ENCODE assay signal across 8 mouse cellular contexts in genomic region chr2:153929871-153930413, GRCm38 (mm10). TPM values are rescaled to one million over a fixed set of nuclear protein-coding genes. Genes with fewer than 3 reads are reported as not detected.
A peak's percentile ranks its signal among the peaks of the same experiment; 100 is the strongest.
DNase-seq lines count a peak whose midpoint lies in the region; ATAC-seq and TF ChIP-seq lines count a peak whose summit lies in the region.

No protein-coding gene starts in this region.

- ATAC-seq in midbrain, embryonic 15.5 days (replicated peaks), result no peak
- ATAC-seq in heart, postnatal 0 days (ENCODE audit: insufficient read depth, low read depth), result peak; percentile 28; the same call in 1 of the 2 replicates
- no peak for ATAC-seq in liver, embryonic 13.5 days (ENCODE audit: low read depth)
- no peak for ATAC-seq in inflammation-experienced regulatory T-cells, adult 6 months

- no peak overlapping the region for H3K27ac ChIP-seq in midbrain, embryonic 10.5 days (replicated peaks)
- H3K27ac ChIP-seq in midbrain, embryonic 15.5 days, result no peak overlapping the region
- no peak overlapping the region for H3K27ac ChIP-seq in heart, postnatal 0 days (ENCODE audit: low read depth)
- H3K27ac ChIP-seq in liver, embryonic 13.5 days, result no peak overlapping the region

- no peaks in the 10 kb centered on the region for H3K27me3 ChIP-seq in midbrain, embryonic 10.5 days (ENCODE audit: low read depth, poor library complexity, severe bottlenecking)
- no peaks in the 10 kb centered on the region for H3K27me3 ChIP-seq in midbrain, embryonic 15.5 days (replicated peaks)
- H3K27me3 ChIP-seq in heart, postnatal 0 days (ENCODE audit: control insufficient read depth, insufficient read depth, low read length), result no peaks in the 10 kb centered on the region
- no peaks in the 10 kb centered on the region for H3K27me3 ChIP-seq in liver, embryonic 13.5 days

- no peak for TF ChIP-seq EP300 in heart, postnatal 0 days (IDR thresholded peaks at IDR 0.05; ENCODE audit: low read depth)

- no peak overlapping the region for H3K9ac ChIP-seq in midbrain, embryonic 15.5 days
- H3K9ac ChIP-seq in heart, postnatal 0 days (replicated peaks; ENCODE audit: low read depth, low read length), result no peak overlapping the region
- no peak overlapping the region for H3K9ac ChIP-seq in liver, embryonic 13.5 days

- H3K4me3 ChIP-seq in midbrain, embryonic 10.5 days, result no peak overlapping the region
- no peak overlapping the region for H3K4me3 ChIP-seq in midbrain, embryonic 15.5 days
- H3K4me3 ChIP-seq in heart, postnatal 0 days (ENCODE audit: low read depth, low read length), result no peak overlapping the region
- H3K4me3 ChIP-seq in liver, embryonic 13.5 days (replicated peaks), result no peak overlapping the region

- WGBS in midbrain, embryonic 10.5 days, result 49% methylated on average over 3 of the region's 3 CpGs
- WGBS in midbrain, embryonic 15.5 days, result 43% methylated on average over 3 of the region's 3 CpGs
- 44% methylated on average over 3 of the region's 3 CpGs for WGBS in heart, postnatal 0 days
- WGBS in liver, embryonic 13.5 days (ENCODE audit: insufficient replicate concordance), result 44% methylated on average over 3 of the region's 3 CpGs

- DNase-seq in midbrain, embryonic 10.5 days (ENCODE audit: low spot score), result peak; percentile 69
- peak; percentile 60 to 89 for DNase-seq in adrenal gland, adult (ENCODE audit: inconsistent age in 2 of 2, low spot score in 1 of 2)
- DNase-seq in cerebellum, postnatal 14 days, result peak; percentile 85 to 91
- DNase-seq in heart, postnatal 0 days (ENCODE audit: low spot score), result peak; percentile 42
- DNase-seq in liver, embryonic 13.5 days, result peak; percentile 9
- peak; percentile 32 for DNase-seq in retina, adult 2 months (ENCODE audit: low read depth, low spot score)

- peaks cover 18% of the 10 kb centered on the region for H3K4me1 ChIP-seq in midbrain, embryonic 10.5 days
- H3K4me1 ChIP-seq in midbrain, embryonic 15.5 days, result peaks cover 6% of the 10 kb centered on the region
- H3K4me1 ChIP-seq in heart, postnatal 0 days (ENCODE audit: control insufficient read depth, insufficient read depth), result no peaks in the 10 kb centered on the region
- H3K4me1 ChIP-seq in liver, embryonic 13.5 days (replicated peaks), result no peaks in the 10 kb centered on the region

- TF ChIP-seq CTCF in heart, postnatal 0 days (IDR thresholded peaks at IDR 0.05; ENCODE audit: low read depth), result peak; percentile 95

- no peak overlapping the region for H3K4me2 ChIP-seq in midbrain, embryonic 15.5 days
- no peak overlapping the region for H3K4me2 ChIP-seq in heart, postnatal 0 days (ENCODE audit: low read depth, low read length)
- H3K4me2 ChIP-seq in liver, embryonic 13.5 days, result no peak overlapping the region

- H3K36me3 ChIP-seq in midbrain, embryonic 10.5 days, result no peaks in the 10 kb centered on the region
- no peaks in the 10 kb centered on the region for H3K36me3 ChIP-seq in midbrain, embryonic 15.5 days (replicated peaks)
- H3K36me3 ChIP-seq in heart, postnatal 0 days (replicated peaks; ENCODE audit: control insufficient read depth, insufficient read depth, low read length), result no peaks in the 10 kb centered on the region
- H3K36me3 ChIP-seq in liver, embryonic 13.5 days, result no peaks in the 10 kb centered on the region

- H3K9me3 ChIP-seq in midbrain, embryonic 10.5 days (replicated peaks), result no peaks in the 10 kb centered on the region
- H3K9me3 ChIP-seq in midbrain, embryonic 15.5 days, result no peaks in the 10 kb centered on the region
- H3K9me3 ChIP-seq in heart, postnatal 0 days (replicated peaks; ENCODE audit: control insufficient read depth, low read length), result no peaks in the 10 kb centered on the region
- H3K9me3 ChIP-seq in liver, embryonic 13.5 days (replicated peaks), result no peaks in the 10 kb centered on the region

RNA-seq across cellular contexts. Expression of gene Bpifb4, which starts 8.1 kb away (rescaled TPM):
- 0.10 TPM in 1 of 2 replicates, not detected in the other for polyA plus RNA-seq in midbrain, embryonic 10.5 days (2016; fragmentation: Nextera tagmentation; extraction: Ambion mirVana)
- not detected in 2 replicates for polyA plus RNA-seq in midbrain, embryonic 15.5 days (2015; fragmentation: Nextera tagmentation; extraction: Ambion mirVana)
- total RNA-seq in heart, postnatal 0 days (2014; rRNA removed; ENCODE audit: low replicate concordance), result not detected in 2 replicates
- not detected in 2 replicates for polyA plus RNA-seq in heart, postnatal 0 days (2015; fragmentation: Nextera tagmentation; extraction: Ambion mirVana)
- polyA plus RNA-seq in liver, embryonic 13.5 days (2015; fragmentation: Nextera tagmentation; extraction: Ambion mirVana), result 0.07 TPM in 1 of 2 replicates, not detected in the other
- not detected for polyA plus RNA-seq in inflammation-experienced regulatory T-cells, adult 6 months (2017; shearing (Covaris generic))

RNA-seq across cellular contexts. Expression of gene Bpifb3, which starts 11.9 kb away (rescaled TPM):
- polyA plus RNA-seq in midbrain, embryonic 10.5 days (2016; fragmentation: Nextera tagmentation; extraction: Ambion mirVana), result not detected in 2 replicates
- polyA plus RNA-seq in midbrain, embryonic 15.5 days (2015; fragmentation: Nextera tagmentation; extraction: Ambion mirVana), result not detected in 2 replicates
- not detected in 2 replicates for total RNA-seq in heart, postnatal 0 days (2014; rRNA removed; ENCODE audit: low replicate concordance)
- polyA plus RNA-seq in heart, postnatal 0 days (2015; fragmentation: Nextera tagmentation; extraction: Ambion mirVana), result not detected in 2 replicates
- not detected in 2 replicates for polyA plus RNA-seq in liver, embryonic 13.5 days (2015; fragmentation: Nextera tagmentation; extraction: Ambion mirVana)
- polyA plus RNA-seq in inflammation-experienced regulatory T-cells, adult 6 months (2017; shearing (Covaris generic)), result not detected

RNA-seq across cellular contexts. Expression of gene Bpifb6, which starts 29.8 kb away (rescaled TPM):
- polyA plus RNA-seq in midbrain, embryonic 10.5 days (2016; fragmentation: Nextera tagmentation; extraction: Ambion mirVana), result not detected in 2 replicates
- not detected in 2 replicates for polyA plus RNA-seq in midbrain, embryonic 15.5 days (2015; fragmentation: Nextera tagmentation; extraction: Ambion mirVana)
- total RNA-seq in heart, postnatal 0 days (2014; rRNA removed; ENCODE audit: low replicate concordance), result not detected in 2 replicates
- polyA plus RNA-seq in heart, postnatal 0 days (2015; fragmentation: Nextera tagmentation; extraction: Ambion mirVana), result not detected in 2 replicates
- polyA plus RNA-seq in liver, embryonic 13.5 days (2015; fragmentation: Nextera tagmentation; extraction: Ambion mirVana), result not detected in 2 replicates
- polyA plus RNA-seq in inflammation-experienced regulatory T-cells, adult 6 months (2017; shearing (Covaris generic)), result not detected

RNA-seq across cellular contexts. Expression of gene Bpifa6, which starts 44.8 kb away (rescaled TPM):
- polyA plus RNA-seq in midbrain, embryonic 10.5 days (2016; fragmentation: Nextera tagmentation; extraction: Ambion mirVana), result not detected in 2 replicates
- not detected in 2 replicates for polyA plus RNA-seq in midbrain, embryonic 15.5 days (2015; fragmentation: Nextera tagmentation; extraction: Ambion mirVana)
- not detected in 2 replicates for total RNA-seq in heart, postnatal 0 days (2014; rRNA removed; ENCODE audit: low replicate concordance)
- polyA plus RNA-seq in heart, postnatal 0 days (2015; fragmentation: Nextera tagmentation; extraction: Ambion mirVana), result not detected in 2 replicates
- not detected in 2 replicates for polyA plus RNA-seq in liver, embryonic 13.5 days (2015; fragmentation: Nextera tagmentation; extraction: Ambion mirVana)
- polyA plus RNA-seq in inflammation-experienced regulatory T-cells, adult 6 months (2017; shearing (Covaris generic)), result not detected

RNA-seq across cellular contexts. Expression of gene Bpifb2, which starts 55.1 kb away (rescaled TPM):
- not detected in 2 replicates for polyA plus RNA-seq in midbrain, embryonic 10.5 days (2016; fragmentation: Nextera tagmentation; extraction: Ambion mirVana)
- polyA plus RNA-seq in midbrain, embryonic 15.5 days (2015; fragmentation: Nextera tagmentation; extraction: Ambion mirVana), result not detected in 2 replicates
- not detected in 2 replicates for total RNA-seq in heart, postnatal 0 days (2014; rRNA removed; ENCODE audit: low replicate concordance)
- polyA plus RNA-seq in heart, postnatal 0 days (2015; fragmentation: Nextera tagmentation; extraction: Ambion mirVana), result not detected in 2 replicates
- not detected in 2 replicates for polyA plus RNA-seq in liver, embryonic 13.5 days (2015; fragmentation: Nextera tagmentation; extraction: Ambion mirVana)
- polyA plus RNA-seq in inflammation-experienced regulatory T-cells, adult 6 months (2017; shearing (Covaris generic)), result not detected

Comparison
In these comparisons a context has a peak if more than half of its experiments do, and no peak if none do; other contexts are left out.
1. DNase-seq: peak in every context shown above with its lines; median percentile 88 in cerebellum, postnatal 14 days; 74 in adrenal gland, adult; 69 in midbrain, embryonic 10.5 days; 42 in heart, postnatal 0 days; 32 in retina, adult 2 months; 9 in liver, embryonic 13.5 days.